Mouse (Mus musculus) yolk sac, embryonic 10.5 days (tissue): ENCODE measurements around the gene Cmklr1.
"Not testable (repeated sequence)": the region's sequence is repeated elsewhere in the genome, so short reads cannot be mapped to it uniquely, and the experiment has no call there.

Experiments
- DNase-seq: peaks from one replicate; pipeline ENCODE4 v3.0.0-alpha.2; 2017; ENCODE audit warnings: low spot score

Gene Cmklr1

DNA sequence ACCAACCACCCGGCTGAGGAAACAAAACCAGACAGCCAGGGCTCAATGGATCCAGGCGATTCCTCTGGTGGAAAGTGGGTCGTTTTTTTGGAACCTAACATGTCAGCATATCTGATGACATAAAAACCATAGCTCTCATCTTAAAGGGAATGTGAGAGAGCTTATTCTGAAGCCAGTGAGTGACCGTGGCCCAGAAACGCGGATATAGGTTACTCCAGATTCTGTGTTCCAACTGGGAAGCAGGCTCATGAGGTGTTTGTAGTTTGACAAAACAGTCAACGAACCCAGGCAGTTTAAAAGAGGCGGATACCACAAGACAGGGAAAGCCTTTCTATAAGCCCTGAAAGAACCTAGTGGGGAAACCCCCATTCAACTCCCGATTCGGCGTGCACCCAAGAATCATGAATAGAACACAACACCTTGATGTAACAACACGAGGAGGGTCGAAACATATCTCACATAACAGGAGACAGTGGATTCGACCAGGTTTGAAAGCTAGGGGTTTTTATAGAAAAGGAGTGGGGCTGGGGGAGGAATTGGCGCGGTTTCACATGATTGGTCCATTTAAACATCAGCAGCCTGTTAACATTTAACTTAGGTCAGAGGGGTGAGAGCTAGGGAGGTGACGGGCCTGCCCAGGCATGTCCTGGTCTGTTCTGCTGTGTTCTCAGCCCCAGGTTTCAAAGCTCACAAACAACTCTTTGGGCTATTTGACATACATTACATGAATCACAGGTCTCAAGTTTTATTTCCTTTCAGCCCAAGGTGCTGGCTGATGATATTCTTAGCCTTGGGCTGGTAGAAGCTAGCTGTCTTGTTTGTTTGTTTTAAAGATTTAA lies 64.4 kb downstream of the Cmklr1 start:
- DNase-seq, result not testable (repeated sequence)

DNA sequence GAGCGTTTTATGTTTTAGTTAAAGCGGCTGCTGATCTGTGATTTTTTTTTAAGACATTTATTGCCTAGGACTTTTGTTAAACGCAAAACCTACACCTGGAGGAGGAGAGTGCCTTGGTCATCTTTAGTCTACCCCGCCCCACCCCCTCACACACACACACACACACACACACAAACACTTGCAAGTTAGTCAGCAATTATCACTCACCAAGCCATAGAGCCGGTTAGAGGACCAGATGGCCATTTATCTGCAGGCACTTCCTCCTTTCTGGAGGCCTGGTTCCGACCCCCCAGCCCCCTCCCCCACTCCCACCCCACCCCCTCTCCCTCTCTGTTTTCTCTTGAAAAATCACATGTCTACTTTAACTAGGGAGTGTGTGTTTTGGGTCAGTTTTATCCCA lies 65.8 kb downstream of the Cmklr1 start:
- peak; percentile 43 for DNase-seq

DNA sequence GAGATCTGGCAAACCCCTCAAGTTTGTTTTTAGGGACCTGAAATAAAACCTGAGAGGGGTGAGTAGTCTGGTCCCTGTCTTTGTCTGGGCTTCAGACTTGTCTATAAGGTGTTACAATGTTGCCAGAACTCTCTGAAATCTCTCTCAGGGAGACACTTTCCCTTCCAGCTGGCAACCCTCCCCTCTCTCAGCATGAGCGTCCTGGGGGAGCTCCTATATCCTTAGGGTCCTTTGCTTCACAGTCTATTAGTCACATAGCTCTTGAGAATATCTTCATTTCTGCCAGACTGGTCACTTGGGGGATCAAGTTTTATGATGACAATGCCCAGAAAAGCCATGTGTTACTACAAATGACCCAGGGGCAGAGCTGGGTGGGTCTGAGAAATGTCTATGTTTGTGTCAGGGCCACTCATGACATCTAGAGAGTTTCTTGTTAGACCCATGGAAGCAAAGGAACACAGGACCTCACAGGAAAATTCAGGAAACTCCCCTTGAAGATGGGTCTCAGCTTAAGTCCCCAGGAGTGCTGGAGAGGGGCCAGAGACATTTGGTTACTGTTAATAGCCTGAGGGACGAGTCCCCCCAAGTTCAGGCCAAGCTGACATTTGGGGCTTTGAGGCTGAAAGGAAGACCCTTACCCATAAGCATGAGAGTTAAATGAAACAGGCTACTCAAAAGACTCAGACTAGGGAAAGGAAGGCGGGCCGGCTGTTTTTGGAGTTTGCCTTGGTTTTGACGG lies 66.6 kb downstream of the Cmklr1 start:
- no peak for DNase-seq

DNA sequence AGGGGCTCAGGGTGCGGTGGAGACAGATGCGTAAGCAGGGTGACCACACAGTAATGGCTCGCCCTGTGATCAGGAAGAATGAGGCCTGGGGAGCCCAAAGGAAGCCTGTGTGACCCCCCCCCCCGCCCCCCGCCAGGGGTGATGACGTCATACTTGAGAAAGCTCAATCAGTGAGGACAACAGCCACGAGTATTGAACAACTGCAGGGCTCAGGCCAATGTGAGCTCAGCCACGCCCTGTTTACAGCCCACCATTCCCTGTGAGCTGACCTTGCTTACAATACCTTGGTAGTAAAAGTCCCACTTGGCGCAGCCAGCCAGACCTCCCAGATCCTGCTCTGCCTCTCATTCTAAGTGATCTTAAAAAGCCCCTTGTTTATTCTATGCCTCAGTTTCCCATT lies 69.4 kb downstream of the Cmklr1 start:
- DNase-seq, result no peak

DNA sequence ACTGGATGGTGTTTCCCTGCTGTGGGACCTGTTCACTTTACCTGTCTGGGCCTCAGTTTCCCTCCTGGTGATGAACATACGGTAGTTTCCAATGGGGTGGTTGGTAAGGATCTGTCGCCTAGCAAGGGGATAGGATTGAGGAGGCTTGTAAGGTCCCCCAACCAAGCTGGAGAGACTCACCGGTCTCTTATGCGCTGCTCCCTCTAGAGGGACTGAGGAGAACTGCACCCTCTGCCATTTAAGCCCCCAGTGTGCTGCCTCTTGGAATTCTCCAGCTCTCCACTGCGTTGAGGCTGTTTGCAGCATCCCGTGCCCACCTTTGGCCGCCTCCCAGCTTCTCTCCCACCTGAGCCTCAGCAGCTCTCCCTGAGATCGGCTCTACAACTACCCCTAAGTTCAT lies 70.0 kb downstream of the Cmklr1 start:
- no peak for DNase-seq

DNA sequence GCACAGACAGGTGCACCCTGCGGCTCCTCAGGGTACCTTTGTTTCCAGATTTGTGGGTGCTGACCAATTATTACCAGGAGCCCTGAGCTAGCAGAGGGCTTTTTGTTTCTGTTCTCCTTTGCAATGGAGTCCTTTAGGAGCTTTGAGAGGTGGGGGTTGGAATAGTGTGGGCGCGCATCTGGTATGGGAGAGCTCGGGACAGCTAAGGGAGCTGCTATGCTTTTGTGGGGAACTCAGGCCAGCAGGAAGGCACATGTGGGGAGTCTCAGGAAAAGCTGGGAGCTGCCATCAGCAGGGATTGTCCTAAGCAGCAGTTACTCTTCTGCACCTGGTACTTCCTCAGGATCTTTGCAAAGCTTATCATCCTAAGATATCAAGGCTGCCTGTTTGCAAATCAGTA lies 71.1 kb downstream of the Cmklr1 start:
- no peak for DNase-seq

DNA sequence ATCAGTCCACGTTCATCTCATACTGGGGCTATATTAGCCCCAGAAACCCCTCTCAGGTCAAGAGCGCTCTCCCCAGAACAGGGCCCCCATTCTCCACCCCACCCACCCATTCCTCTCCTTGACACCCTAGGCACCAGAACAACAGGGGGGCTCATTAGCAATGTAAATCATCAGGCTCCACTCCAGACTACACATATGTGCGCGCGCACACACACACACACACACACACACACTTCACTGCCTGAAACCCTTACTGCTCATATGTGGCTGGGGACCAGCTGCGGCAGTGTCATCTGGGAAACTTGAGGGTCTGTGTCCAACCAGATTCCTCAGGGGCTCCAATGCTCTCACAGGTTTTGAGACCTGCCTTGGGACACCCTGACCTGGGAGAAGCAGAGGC lies 71.8 kb downstream of the Cmklr1 start:
- no peak for DNase-seq

DNA sequence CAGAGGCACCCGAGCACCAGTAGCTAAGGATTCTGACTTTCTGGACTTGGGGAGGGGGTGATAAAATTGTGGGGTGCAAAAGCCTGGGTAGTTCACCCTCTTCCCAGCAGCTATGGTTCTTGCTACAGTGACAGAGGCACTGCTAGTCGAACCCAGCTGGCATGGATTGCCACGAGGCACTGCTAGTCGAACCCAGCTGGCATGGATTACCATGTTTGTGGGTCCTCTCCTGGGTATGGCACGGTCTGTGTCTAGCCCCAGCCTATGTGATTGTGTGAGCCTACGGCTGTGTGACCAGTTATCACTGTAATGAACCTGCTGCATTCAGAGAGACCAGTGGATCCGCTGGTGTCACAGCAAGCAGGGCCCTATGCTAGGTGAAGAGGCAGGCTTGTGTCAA lies 72.7 kb downstream of the Cmklr1 start:
- no peak for DNase-seq

DNA sequence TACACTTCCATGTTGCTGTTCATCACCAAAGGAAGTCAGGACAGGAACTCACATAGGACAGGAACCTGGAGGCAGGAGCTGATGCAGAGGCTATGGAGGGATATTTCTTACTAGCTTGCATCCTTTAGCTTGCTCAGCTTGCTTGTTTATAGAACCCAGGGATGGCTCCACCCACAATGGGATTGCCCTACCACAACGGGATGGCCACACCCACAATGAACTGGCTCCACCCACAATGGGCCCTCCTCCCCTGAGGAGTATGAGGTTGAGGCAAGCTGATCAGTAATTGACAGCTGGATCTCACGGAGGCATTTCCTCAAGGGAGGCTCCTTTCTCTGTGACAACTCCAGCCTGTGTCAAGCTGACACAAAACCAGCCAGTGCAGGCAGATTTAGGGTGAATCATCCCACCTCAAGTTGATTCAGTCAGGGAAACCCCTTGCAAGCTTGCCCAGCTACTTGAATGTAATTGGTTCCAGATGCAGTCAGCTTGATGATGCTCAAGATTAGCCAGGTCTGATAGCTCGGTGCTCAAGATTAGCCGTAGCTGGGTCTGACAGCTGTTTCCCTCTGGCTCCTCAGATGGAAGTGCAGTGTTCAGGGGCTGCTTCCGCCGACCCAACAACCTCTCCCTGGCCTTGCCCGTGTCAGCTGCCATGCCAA lies 80.0 kb downstream of the Cmklr1 start:
- no peak for DNase-seq

DNA sequence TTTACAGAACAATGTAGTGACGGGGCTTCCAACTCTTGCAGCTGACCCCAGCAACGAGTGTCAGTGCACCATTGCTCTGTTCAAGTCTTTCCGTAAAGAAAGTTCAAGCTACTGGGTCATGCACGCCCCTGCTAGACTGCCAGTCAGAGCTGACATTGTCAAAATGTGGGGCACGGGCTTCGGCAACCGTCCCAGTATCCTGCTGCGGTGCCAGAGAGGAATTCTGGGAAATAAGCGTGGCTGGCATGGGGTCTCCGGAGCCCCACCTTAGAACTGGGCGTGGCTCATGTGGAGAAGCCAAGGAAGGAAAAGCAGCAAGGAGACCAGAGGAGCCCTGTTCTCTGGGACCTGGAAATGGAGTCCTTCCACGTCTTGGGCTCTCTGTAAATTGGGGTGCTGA lies 84.4 kb downstream of the Cmklr1 start:
- no peak for DNase-seq

DNA sequence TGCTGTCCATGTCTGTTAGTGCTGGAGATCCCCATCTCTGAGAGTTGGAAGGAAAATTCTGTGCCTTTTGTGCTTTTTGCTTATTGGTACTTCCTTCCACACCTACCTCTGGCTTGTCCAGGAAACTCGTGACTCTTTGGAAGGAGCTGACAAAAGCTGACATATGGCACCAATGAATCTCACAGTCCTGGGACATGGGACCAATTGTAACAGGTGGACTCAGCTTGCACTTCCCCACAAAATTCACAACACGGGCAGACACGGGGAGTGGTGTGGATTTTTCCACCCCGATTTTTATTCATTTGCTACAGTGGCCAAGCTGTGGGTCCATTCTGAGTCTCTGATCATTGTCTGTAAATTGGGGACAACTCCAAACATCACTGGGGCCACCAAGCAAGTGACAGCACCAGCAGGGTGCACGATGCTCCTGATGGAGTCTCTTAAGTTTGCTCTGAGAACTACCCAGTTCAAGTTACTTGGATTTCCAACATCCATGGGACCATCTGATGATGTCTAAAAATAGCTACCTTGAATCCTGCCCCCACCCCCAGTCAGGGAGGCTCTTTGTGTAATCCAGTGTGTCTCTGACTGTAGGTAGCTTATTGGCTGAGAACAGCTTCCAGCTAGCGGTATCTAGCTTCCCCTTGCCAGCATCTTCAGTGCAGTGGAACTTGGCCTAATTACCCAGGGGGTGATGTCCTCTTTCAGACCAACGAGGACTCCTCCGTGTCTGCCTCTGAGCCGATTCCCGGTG lies 84.9 kb downstream of the Cmklr1 start:
- DNase-seq, result no peak

DNA sequence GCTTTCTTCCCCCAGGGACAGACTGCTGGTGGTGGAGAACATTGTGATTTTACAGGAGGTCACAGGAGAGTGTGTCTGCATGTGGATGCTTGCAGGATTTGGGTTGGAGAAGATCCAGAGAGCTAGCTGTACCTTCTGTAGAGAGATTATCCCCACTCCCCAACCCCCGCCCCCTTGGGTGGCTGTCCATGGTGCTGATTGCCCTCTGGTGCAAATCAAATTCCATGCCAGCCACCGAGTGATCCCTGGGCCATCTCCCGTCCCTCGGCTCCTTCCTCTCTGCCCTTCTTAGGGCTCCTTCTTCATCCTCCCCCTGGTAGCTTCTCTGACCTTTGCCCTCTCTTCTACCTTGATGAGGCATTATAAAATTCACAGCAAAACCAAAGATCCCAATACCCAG lies 85.8 kb downstream of the Cmklr1 start:
- DNase-seq, result no peak
